Mouse (Mus musculus): ENCODE results near the gene Adamts4.
"Not testable (repeated sequence)": the region's sequence is repeated elsewhere in the genome, so short reads cannot be mapped to it uniquely, and the experiment has no call there.

Adamts4 gene

DNA sequence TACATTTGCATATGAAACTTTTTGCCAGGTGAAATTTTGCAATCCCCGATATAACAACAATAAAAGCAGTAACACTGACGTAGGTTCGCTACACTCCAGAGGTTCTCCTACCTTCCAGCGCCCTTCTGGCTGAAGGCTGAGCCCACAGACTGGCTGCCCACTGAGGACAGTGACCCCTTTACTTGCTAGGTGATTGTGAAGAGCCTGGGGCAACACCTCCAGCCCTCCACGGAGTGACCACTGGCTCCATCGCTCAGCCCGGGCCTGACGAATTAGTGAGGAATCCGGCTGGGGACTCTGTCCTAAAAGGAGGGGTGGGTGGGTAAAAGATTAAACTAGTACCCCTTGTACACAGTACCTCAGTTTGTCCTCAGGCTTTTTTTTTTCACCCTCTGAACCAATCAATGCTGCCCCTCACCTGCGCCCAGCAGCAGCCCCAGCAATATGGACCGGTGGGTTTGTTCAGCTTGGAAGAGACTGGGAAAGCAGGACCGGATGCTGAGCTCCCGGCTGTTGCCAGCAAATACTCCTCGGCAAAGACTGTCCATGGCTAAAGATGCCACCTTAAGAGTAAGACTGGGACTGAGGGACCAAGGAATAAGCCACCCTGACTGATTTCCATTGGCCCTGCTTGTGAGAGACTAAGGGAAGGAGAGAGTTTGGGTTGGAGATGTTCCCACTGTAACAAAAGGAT lies 28.9 kb downstream of the Adamts4 start:
- no peak for DNase-seq (ENCODE audit: low spot score)

GRCm38 (mm10) chr1:171279721-171280120 lies 29.5 kb downstream of the Adamts4 start:
- no peak for DNase-seq (ENCODE audit: low spot score)

DNA sequence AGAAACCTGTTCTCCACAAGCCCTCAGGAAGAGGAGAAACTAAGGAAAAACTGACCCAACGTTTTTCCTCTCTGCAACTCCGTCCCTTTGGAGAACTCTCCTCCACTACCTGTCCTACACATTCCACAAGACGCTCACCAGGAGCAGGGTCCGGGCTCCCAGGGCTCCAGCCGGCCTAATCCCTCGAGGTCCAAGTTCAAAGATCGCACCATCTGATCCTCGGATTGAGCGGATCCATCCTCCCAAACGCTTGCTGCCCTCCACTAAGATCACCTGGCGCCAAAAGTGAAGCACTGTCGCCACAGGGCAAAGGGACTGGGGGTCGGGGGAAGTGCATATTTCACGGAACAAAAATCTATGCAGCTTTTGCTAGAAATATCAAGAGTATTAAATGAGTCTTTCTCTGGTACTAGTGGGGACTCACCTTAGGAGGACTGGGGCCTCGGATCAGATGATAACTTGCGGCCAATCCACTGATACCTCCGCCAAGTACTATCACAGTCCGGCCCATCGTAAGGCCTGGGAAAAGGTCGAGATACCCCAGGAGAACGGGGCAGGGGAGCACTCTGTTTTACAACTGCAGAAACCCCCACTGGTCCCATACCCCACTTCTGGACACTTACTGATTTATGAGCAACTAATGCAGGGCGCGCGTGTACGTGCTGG lies 30.2 kb downstream of the Adamts4 start:
- DNase-seq (ENCODE audit: low spot score) = no peak

DNA sequence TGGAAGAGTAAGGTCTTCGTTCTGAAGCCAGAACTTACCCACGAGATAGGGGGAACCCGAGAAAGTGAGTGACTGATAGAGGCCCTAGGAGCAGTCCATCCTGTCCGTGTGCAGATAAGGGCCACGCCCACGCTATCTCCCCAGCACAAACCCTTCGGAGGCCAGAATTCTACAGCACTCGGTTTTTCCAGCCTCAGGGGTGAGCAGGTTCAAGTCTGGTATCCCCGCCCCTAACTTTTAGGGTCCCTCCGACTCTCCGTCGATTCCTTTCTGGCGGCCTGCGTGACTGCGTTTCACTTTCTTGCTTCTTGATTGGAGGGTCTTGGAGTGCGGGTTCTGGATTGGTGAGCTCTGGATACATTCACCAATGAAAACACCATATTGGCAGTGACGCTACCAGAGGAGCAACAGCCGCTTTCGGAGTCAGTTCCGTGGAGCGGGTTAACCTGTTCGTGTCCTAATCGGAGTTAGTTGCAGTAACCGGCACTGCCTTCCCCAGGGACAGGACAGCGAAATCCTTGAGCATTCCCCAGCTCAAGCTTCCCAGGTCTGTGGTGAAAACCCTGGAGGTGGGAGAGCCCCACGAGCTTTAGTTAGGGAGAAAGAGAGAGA lies 30.8 kb downstream of the Adamts4 start, which contains the start of gene Ppox:
Gene Ppox, minus strand, starts transcription at position 271 of the 612 bp plus-strand sequence.
- peak; percentile 99 for DNase-seq (ENCODE audit: low spot score)

GRCm38 (mm10) chr1:171281528-171281923 lies 31.3 kb downstream of the Adamts4 start:
- DNase-seq (ENCODE audit: low spot score) = peak; percentile 92

GRCm38 (mm10) chr1:171282086-171282805 lies 32.0 kb downstream of the Adamts4 start:
- DNase-seq (ENCODE audit: low spot score) = no peak

- no peak for DNase-seq (ENCODE audit: low spot score)
Observed at GRCm38 (mm10) chr1:171283188-171284160, 33.3 kb downstream of the Adamts4 start.

- no peak for DNase-seq (ENCODE audit: low spot score)
Observed at GRCm38 (mm10) chr1:171284491-171284890, 34.3 kb downstream of the Adamts4 start.

GRCm38 (mm10) chr1:171285096-171285892 lies 35.1 kb downstream of the Adamts4 start:
- no peak for DNase-seq (ENCODE audit: low spot score)

DNA sequence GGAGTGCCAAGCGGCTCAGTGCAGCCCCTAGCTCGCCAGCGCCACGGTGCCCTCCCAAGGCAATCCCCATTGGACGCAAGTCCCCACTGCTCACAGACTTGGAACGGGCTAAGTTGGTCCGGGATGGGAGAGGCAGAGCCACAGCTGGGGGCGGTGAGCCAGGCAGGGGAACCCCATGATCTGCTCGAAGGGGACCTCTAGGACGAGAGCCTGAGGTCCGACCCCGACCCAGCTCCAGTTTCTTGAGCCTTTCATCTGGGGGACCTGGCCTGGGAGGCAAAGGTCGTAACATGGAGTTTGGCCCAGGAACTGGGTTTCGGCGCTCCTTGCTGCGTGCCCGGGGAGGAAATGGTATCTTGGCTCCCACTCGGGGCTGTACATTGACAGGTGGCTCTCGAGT lies 36.3 kb downstream of the Adamts4 start:
- no peak for DNase-seq (ENCODE audit: low spot score)

DNA sequence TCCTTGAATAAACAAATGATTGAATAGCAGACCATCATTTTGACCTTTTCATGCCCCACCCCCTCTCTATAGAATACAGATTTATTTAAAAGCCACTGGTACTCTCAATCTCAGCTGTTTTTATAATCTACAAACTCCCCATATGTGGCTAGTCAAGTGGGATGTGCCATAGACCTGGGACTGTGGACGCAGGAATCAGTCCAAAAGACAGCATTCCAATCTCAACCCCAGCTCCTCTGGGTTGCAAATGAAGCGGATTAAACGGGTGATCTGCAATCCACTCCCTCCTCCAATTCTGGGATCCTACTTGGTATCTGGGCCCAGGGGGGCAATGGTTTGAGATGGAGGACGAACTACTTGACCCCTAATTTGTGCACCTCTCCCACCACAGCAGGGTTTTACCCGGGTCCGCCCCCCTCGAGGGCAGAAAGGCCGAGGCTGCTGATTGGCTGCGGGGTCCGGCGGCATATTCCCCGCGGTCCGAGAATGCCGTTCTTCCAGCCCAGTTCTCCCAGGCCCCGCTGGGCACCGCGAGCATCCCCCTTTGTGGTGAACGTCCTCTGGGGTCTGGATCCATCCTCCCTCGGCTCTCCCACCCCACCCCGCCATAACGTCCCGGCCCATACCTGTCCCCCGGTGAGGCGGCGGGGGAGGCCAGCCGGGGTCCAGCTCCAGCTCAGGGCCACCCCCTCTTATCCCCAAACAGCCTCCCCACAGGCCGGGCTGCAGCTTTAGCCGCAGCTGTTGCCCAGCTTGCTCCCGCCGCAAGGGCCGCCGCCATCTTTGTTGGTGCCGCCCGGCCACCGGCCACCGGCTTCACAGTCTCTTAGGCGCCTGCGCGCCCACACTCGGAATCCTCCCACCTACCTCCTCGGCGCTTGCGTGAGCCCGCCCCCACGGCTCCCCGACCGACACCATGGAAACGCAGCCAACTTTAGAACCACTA lies 37.2 kb downstream of the Adamts4 start, which contains the start of gene Usp21:
Gene Usp21, minus strand, starts transcription at position 856 of the 946 bp plus-strand sequence.
- DNase-seq (ENCODE audit: low spot score) = peak; percentile 86

DNA sequence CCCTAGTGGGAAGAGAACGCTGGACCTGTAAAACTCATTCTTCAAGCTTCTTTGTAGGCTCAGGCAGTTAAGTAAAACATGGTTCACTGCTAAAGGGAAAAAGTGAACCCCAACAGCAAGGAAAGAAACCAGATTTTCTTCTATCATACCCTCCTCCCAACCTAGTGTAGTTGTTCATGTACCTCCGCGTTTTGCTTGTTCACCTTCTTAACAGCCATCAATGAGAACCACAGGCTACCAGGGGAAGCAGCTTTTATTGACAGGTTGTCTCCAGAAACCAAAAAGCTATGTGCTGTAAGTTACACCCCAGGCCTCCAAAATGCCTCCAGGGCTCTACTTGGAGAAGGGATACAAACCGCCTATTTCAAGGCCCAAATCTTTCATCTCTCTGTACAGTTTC lies 38.1 kb downstream of the Adamts4 start:
- DNase-seq (ENCODE audit: low spot score) = no peak

DNA sequence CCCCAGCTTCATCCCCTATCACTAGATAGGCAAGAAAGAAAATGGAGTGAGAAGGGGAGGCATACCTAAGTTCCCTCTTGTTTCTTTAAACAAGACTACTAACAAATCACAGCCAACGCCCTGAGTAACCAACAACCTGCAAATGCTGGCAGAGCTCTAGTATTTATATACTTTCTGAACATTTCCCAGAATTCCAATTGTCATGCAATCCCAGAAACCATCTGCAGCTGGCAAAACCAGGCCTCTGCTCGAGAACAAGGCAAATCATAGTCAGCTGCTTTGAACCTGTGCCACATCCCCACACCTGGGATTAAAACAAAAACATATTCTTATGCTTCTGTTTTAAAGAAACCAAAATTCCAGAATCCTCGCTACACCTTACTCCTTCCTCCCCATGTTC lies 43.1 kb downstream of the Adamts4 start:
- DNase-seq (ENCODE audit: low spot score) = no peak

GRCm38 (mm10) chr1:171293906-171294297 lies 43.7 kb downstream of the Adamts4 start:
- DNase-seq (ENCODE audit: low spot score) = no peak

- DNase-seq (ENCODE audit: low spot score) = peak; percentile 79
Observed at GRCm38 (mm10) chr1:171294298-171295062, 44.3 kb downstream of the Adamts4 start, which contains the start of gene Ufc1. Gene Ufc1, minus strand, starts transcription at chr1:171295024.

DNA sequence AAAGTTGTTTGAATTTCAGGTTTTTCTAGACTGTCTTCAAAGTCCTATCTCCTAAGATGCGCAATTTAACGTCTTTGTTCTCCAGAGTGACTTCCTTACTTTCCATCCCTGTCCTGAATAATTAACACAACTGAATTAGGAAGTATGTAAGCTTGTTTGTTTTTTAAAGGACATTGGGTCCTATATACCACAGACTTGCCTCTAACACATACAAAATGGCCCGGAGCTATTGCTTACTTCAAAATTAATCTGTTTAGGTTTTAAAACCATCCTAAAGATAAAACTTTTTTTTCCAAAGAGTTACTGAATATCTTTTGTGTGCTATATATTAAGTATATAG lies 44.8 kb downstream of the Adamts4 start:
- DNase-seq (ENCODE audit: low spot score) = no peak

GRCm38 (mm10) chr1:171298226-171298625 lies 48.0 kb downstream of the Adamts4 start:
- no peak for DNase-seq (ENCODE audit: low spot score)

- DNase-seq (ENCODE audit: low spot score) = not testable (repeated sequence)
Observed at GRCm38 (mm10) chr1:171306157-171306556, 55.9 kb downstream of the Adamts4 start.

Data from c-Kit-positive CD71-positive TER-119-positive erythroid progenitor cells, embryonic 14.5 days (primary cell).